Mouse (Mus musculus): ENCODE data around the gene Cnn3.
A peak's percentile ranks its signal among the peaks of the same experiment; 100 is the strongest.

Cnn3 gene

DNA sequence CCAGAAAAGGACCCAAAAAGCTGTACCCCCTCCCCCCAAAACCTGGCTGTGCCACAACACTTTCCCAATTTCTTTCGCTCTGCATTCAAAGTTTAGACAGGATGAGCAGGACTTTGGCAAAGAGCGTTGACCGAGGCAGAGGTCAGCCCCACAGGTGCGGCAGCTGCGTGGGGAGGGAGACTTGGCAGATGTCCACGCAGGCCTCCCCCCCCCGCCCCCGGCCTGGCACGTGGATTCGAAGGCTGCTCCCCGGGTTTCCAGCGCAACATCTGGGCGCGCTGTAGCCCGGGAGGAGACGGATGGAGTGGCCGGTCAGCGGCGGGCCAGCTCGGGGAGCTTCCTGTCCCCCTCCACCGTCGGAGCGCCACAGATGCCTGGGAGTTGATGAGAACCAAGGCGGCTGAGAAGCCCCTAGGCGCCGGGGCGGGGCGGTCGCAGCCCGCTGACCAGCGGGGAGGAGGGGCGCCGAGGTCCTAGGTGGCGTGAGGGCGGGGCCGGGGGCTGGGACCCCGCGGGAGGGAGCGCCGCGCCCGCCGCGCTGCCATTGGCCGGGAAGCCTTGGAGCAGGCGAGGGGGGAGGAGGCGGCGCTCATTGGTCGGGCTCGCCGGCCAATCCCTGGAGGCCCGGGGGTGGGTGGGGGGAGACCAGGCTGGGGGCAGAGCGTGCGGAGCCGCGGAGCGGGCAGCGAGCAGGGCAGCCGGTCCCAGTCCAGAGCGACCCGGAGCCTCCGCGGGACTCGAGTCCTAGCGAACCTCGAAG lies at the start of gene Cnn3:
Gene Cnn3 (plus strand): TSS at position 637 of the 760 bp plus-strand sequence.
- DNase-seq (ENCODE audit: low read depth, low spot score) = peak; percentile 96

DNA sequence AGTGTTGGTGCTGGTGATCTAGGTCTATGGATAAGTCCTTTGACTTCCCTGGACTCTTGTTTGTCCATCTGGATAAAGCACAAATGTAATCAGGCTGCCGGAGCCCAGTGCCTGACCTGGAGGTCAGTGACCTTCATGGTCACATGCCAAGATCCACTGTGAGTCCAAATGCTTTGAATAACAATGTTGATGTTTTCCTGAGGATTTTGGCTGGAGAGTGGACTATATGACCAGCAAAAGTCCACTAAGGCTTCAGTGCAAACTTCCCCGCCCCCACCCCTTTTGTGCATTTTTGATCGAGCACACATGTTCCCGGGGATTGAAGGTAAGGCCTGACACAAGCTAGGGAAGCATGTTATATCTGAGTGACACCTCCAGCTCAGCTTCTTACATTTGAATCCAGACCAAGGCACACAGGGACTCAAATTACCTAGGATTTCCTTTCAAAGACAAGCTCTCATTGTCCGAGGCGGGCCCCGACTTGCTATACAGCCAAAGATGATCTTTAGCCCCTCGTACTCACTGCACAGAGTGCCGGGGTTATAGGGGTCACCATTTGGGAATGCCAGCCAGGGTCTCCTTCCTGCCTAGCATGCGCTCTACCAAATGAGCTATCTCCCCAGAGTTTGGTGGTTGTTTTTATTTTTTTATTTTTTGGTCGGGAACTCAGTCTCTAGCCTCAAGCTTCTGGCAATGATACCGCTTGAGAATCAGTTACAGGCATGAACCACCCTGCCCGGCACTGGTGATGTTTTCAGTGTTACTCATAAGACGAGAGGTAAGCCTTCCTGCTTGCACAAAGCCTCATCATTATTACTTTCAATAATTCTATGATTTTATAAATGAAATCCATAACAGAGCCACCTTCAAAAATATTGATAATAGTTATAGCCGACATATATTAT lies 47.3 kb upstream of the Cnn3 start:
- no peak for DNase-seq (ENCODE audit: low read depth, low spot score)

DNA sequence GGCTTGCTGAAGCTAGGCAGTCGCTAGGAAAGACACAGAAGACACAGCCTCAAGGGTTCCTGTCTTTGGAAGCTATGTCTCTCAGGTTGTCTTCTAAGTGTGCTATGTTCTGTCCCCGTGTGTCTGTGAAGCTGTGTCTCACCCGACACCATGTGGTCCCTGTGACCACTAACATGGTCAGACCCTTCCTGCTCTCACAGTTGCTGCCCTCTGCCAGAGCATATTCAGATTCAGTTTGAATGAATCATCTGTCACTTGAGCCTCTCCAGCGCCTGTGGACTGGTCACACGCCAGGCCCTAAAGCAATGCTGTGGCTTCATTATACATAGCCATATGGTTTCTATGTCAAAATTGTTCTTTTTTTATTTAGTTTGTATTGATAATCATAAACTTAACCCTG lies 46.6 kb upstream of the Cnn3 start:
- no peak for DNase-seq (ENCODE audit: low read depth, low spot score)

DNA sequence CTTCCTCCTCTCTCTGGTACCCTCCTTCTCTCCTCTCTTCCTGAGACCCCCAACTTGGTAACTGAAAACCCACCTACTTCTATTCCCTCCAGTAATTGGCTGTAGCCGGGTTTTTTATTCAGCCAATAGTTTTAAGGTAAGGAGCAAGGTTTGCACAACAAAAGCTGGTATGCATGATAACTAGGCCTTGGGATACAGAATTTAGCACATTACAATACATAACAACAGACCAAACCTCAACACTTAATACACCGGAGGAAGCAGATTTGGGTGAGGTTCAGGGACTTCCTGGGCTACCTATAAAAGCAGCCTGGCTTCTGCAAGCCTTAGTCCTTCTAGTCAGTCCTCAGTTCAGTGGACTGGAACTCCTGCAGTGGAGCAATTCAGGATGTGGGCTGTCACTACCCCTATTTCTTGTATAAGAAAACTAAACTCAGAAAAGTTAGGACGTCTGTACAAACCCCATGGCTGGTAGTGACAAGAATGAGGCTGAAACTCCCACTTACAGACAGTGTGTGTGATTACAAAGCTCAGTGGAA lies 38.8 kb upstream of the Cnn3 start:
- no peak for DNase-seq (ENCODE audit: low read depth, low spot score)

DNA sequence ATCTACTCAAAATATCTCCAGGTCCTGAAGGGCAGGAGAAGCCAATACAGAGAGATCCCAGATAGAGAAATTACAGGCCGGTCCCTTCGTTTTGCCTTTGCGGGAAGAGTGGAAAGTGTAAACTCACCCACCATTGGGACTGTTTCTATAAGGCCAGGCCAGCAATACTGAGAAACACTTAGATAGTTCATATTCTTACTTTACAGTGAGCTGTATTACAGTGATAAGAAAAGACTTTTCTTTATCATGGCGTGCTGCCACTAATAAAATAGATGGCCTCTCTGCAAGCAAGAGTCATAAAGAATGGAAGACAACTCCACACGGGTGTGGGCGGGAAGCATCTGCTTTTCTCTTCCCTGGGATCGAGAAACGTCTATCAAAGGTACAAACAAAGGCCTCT lies 36.9 kb upstream of the Cnn3 start:
- DNase-seq (ENCODE audit: low read depth, low spot score) = no peak

DNA sequence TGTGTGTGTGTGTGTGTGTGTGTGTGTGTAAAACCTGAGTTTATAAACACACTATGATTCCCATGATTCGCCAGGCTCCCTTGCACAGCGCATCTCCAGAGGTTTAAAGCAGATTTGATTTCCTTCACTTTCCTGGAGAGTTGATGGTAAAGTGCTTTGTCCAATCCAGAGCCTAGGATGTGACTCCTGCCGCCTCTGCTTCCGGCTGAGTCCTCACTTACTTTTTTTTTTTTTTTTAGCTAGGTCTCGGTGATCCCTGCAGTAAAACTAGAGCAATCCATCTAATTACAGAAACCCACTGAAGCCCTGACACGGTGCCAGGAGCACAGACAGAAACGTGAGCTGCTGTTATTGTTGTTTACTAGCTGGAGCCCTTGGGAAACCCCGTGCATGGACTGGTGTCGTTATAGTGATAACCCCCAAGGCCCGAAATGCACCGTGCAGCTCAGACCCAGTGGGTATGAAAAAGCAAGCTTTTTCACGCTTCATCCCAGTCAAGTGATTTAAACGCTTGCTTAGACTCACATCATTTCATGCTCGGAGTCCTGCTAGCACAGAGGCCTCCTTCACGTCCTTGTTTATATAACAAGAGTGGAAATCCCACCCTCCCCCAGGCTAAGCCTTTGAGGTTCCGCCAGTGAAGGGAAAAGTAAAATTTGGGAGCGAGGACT lies 36.3 kb upstream of the Cnn3 start:
- peak; percentile 69 for DNase-seq (ENCODE audit: low read depth, low spot score)

DNA sequence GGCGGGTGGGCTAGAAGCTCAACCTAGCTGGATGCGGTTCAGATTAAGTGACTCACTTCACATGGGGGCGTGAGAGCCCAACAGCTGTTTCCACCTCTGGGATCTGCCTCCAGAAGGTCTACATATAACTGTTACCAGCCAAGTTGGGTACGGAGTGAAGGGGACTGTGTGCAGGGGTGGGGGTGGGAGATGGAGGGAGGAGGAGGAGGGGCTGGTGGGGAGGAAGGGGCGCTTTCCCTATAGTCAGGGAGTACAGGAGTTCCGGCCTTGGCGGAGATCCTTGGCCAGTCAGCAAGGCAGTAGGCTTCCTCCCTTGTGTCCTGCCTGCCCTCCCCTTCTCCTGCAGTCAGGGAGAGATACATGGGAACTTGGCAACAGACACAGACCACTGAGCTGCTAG lies 35.6 kb upstream of the Cnn3 start:
- peak; percentile 42 for DNase-seq (ENCODE audit: low read depth, low spot score)

DNA sequence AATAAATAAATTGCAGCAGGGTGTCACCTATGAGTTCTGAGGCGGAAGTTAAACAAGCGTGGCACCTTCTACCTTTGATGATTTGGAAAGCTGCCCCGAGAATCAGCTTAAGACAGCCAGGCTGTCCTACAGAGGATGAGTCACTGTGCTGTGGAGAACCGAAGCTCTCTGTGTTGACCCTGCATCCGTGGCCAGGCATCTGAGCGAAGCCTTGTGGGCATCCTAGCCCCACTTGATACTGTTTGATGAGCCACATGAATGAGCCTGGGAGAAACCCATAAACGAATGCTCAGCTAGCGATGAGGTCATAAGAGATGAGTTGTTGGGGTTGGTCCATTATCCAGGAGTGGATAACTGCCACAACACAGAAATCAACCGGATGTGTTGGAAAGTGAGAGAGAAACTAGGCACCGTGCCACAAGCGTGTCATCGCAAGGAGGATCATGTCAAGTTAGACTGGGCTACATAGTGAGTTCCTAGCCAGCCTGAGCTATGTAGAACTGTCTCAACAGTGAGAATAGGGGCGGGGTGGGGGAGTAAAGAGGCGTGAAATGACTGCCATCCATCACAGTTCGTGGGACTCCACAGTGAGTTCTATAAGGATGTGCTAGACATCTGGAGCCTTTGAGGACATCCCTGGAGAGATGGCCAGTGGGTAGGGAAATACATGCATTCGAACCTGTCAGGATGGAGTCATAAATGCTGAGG lies 30.6 kb upstream of the Cnn3 start:
- peak; percentile 58 for DNase-seq (ENCODE audit: low read depth, low spot score)

DNA sequence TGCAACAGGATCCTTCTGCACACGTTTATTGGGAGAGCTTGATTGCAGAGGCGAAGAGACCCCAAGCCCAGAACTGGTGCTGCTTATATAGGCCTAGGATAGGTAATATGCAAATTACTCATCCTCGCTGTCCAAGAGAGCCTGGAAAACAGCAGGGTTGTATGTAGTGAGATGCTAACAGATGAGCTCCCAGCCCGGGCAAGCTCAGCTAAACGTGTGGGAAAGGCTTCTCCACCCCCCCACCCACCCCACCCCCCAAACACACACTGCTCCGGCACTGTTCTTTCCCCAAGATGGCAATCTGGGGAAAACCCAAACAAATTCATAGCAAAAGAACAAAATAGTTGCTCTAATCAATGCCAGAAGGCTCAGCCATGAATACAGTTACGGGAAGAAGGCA lies 29.7 kb upstream of the Cnn3 start:
- DNase-seq (ENCODE audit: low read depth, low spot score) = no peak

DNA sequence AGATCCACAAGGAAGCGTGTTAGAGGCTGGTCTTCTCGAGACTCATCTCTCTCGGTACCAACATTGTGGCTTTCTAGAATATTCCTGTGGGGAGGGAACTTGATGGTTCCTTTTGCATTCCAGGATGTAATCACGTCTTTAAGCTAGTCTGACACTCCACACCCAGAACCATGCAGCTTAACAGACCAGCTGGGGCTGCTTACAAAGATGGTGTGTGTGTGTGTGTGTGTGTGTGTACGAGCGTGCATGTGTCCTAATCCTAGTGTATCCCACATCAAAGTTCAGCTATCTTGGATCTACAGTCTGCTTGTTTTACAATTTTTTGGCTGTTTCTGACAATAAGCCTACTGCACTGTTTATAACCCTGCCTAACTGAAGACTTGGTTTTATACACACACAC lies 29.3 kb upstream of the Cnn3 start:
- no peak for DNase-seq (ENCODE audit: low read depth, low spot score)

DNA sequence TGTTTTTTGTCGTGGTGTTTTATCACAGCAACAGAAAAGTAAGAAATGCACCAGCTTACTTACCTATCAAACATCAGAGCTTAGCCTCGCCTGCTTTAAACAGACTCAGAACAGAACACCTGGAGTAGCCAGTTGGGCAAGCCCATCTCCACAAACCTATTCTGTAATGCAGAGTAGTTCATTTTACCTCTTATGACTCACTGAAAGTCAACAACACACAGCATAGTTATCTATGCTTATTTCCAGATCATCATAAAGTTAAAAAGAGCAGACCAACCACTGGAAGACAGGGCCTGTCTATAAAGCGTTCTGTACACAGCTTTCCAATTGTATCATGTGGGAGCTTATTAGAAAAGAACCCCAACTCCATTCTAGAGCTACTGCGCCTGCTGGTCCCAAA lies 24.9 kb upstream of the Cnn3 start:
- DNase-seq (ENCODE audit: low read depth, low spot score) = no peak

DNA sequence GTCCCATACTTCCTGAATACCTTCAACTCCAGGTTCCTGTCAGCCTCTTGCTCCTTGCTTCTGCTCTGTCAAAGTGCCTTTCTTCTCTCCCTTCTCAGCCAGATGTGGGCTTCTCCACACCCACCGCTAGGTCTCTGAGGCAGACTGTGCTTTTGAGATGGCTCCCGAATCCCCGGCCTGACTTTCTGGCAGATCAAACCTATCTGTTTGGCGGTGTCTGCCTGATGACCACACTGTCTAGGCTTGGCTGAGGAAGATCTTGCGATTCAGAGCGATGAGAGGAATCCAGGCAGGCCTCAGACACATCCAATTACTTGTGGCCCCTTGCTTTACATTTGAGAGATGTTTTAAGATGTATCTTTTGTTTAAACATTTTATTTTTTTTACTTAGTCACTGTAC lies 24.2 kb upstream of the Cnn3 start:
- no peak for DNase-seq (ENCODE audit: low read depth, low spot score)

DNA sequence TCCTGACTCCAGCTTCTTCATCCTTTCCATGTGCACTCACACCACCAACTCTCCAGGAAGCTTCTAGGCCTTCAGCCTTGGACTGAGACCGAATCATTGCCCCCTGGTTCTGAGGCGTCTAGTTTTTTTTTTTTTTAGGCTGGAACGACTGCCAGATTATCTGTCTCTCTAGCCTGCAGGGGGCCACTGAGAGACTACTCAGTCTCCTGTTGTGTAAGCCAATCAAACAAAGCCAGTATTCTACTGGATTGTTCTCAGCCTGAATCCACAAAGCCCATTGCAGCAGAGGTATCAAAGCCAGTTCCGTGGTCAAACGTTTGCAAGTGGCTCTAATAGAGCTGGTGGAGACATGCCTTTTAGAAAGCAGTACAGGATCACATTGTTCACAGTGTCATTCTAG lies 22.8 kb upstream of the Cnn3 start:
- DNase-seq (ENCODE audit: low read depth, low spot score) = no peak

DNA sequence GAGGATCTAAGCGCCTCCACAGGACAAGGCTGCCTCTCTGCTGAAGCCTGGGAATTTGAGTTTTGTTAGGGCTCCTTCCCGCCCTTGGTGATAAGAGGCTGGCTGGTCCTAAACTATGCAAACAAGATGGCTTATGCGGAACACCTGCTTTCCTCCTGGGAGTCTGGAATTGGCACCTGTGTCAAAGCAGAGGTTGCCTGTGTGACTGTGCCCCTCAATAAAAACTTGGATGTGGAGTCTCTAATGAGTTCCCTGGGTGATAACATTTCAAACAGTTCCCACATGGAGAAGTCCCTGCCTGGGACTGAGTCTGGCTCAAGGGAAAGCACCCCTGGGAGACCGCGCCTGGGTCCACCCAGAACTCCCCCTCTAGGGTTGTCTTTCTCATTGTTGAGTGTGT lies 21.2 kb upstream of the Cnn3 start:
- DNase-seq (ENCODE audit: low read depth, low spot score) = no peak

DNA sequence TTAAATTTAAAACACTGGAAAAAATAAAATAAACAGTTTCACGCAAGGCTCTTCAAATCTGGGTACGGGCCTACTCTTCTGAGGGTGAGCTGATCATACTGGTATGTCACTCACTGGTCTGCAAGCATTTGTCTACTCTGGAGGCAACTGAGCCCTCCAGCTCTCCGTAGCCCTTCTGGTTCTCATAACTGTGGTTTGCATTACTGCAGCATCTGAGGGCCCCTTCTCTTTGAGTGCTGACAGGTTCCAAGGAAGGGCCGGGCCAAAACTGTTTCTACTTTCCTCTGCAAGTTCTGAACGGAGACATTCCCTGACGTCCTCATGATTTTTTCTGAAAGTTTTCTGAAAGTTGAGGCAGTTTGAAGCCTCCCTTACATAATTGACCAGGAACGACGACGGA lies 18.9 kb upstream of the Cnn3 start:
- no peak for DNase-seq (ENCODE audit: low read depth, low spot score)

DNA sequence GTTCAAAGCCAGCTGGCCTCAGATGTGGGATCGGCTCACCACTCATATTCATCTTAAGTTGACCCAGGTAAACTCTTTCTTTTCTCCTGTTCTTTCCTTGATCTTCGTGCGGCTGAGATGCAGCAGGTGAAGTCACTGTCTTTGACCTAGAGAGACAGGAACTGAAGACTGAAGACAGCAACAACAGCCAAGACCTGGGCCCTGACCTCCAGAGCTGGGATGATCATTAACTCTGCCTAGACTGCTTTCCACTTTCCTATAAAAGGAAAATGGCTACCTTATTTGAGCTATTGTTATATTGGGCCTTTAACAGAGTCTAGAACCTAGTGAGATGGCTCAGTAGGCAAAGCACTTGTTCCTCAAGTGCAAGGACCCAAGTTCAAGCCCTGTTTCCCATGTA lies 17.9 kb upstream of the Cnn3 start:
- DNase-seq (ENCODE audit: low read depth, low spot score) = no peak

DNA sequence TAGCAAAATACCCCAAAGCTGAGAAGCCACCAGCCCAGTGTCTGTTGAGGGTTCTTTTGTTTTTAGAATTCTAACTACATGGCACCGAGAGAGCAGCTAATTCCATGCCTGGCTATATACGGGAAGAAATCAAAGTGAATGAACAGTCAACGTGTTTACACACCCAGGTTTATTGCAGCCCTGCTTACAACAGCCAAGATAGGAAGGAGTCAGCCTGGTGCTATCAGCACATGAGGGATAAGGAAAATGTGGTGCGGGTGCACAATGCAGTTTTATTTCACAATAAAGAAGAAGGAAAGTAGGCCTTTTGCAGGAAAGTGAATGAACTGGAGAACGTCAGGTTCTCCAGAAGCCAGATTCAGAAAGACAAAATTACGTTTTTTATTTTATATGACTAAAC lies 14.8 kb upstream of the Cnn3 start:
- DNase-seq (ENCODE audit: low read depth, low spot score) = no peak

DNA sequence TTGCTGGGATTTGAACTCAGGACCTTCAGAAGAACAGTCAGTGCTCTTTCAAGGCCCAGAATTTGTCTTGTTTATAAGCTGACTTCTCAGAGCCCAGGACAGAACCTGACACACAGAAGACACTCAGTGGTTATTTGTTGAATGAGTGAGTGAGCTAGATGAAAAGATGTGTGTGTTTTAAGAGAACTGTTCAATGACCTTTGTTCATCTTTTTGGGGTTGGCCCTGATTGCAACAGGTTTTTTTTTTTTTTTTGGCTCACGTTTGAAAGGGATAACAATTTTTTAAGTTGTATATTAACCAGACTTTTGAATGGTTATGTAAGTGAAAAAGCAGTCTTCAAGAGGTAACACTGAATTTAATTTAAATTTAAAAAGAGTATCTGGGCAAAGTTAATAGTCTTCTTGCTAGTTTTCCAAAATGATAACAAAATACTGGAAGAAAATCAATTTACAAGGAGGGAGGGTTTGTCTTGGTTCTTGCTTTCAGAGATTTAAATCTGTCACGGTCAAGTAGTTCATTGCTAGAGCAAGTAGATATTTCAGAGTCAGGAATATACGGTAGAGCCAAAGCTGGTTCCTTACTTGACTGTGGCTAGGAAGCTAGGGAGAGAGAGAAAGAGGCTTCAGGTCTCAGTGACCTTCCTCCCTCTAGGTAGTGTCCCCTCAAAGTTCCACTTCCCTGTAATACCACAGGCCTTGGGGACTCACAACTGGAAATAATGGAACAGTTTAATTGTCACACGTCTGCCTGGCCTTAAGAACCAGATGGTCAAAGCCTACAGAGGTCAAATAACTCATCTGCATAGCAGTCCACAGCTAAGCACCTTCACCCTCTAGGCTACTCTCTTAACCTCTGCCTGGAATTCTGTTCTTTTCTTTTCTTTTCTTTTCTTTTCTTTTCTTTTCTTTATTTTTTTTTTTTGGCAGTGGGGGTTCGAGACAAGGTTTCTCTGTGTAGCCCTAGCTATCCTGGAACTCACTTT lies 9.8 kb upstream of the Cnn3 start:
- DNase-seq (ENCODE audit: low read depth, low spot score) = no peak

DNA sequence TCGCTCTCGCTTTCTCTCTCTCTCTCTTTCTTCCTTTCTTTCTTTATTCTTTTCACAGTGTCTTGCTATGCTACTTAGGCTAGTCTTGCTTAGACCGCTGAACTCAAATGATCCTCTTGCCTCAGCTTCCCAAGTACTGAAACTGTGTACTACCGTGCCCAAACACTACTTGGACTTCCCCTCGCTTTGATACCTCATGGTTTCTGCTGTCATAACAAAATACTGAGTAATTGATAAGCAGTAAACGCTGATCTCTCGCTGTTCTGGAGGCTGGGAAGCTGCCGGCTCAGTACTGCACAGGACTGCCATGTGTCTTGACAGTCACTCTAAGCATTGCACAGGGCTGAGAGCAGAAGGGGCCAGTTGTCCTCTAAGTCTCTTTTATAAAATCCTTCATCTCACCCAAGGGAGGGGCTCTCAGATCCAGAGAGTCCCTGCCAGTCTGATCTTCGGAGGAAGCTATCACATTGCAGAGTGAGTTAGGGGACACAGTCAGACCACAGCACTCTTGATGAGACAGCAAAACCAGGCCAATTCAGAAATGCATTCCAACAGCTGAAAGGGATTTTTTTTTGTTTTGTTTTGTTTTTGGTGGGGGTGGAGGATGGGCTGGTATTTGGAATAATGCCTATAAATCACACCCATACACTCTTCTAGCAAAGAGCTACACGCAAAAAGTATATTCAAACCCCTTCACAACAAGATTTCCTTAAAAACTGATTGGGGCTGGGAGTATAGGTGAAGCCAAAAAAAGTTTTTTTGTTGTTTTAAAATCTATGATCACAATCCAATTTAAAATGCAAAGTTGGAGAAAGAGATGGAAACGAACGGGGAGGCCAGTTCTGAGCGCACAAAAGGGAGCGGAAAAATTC lies 8.7 kb upstream of the Cnn3 start:
- DNase-seq (ENCODE audit: low read depth, low spot score) = no peak
